Mouse (Mus musculus) lung, adult 18-20 months (tissue): Measurements from ENCODE around the gene Agbl4.

Experiments used
- DNase-seq, 2 experiments: peaks; one replicate each; pipeline ENCODE4 v3.0.0; 2022; ENCODE audit warnings: mixed read lengths in 2 of 2

Agbl4 gene

GRCm38 (mm10) chr4:111410731-111411130 lies 1013.3 kb downstream of the Agbl4 start:
- DNase-seq: no peak

DNA sequence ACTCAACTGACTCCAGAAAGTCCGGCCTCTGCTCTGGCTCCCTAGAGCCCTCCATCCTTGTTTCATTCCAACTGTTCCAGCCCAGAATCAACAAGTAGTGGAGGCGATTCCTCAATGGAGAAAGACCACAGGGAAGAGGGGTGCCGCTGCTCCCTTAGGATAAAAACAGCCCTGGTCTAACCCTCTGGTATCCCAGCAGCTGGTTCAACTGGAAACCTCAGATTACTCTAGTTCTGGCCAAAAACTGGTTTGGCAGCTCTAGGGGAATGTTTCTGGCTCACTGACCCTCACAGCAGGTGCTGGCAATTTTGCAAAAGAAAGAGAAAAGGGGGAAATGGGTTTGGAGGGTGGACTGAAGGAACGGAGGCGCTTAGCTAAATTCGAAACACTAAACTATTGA lies 1016.9 kb downstream of the Agbl4 start:
- peak in 1 of 2 experiments; percentile 3 for DNase-seq

GRCm38 (mm10) chr4:111414818-111415488 lies 1017.5 kb downstream of the Agbl4 start, which contains the start of gene Bend5:
Bend5 (plus strand) TSS chr4:111415006.
- peak; percentile 49 to 65 for DNase-seq

DNA sequence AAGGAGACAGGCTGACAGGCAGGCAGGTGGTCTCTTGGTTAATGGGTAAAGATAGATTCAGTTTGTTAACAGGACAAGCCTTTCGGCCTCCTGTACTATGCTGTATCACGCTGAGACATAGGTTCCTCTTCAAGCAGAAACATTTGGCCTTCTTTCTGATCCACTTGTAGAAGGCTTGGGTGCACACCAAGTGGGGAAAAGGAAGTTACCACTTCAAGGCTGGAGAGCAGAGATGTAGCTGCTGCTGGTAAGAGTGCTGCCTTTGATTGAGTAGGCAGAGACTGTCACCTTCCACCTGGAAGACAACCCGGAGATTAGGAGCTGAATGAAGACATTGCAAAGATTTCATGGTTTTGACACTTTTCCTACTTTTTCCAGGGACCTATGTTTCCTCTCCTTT lies 1018.7 kb downstream of the Agbl4 start:
- no peak for DNase-seq

GRCm38 (mm10) chr4:111416551-111416950 lies 1019.1 kb downstream of the Agbl4 start:
- no peak for DNase-seq

DNA sequence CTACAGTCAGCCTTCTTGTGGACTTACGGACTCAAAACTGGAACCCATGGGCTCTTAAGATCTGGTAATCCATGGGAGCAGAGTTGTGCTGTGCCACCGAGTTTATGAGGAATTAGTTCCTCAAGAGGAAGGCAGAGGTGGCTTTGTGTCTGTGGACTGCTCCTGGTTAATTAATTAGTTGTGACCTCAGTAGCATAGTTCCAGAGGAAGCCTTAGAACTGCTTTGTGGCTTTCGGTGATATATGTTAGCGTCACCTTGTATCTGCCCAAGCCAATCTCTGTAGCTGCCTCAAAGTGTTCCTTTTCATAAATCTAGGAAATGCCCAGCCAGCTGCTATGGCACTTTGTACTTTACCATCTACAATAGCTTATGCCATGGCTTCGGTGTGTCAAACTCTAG lies 1020.3 kb downstream of the Agbl4 start:
- no peak for DNase-seq

GRCm38 (mm10) chr4:111419476-111419875 lies 1022.0 kb downstream of the Agbl4 start:
- no peak for DNase-seq

DNA sequence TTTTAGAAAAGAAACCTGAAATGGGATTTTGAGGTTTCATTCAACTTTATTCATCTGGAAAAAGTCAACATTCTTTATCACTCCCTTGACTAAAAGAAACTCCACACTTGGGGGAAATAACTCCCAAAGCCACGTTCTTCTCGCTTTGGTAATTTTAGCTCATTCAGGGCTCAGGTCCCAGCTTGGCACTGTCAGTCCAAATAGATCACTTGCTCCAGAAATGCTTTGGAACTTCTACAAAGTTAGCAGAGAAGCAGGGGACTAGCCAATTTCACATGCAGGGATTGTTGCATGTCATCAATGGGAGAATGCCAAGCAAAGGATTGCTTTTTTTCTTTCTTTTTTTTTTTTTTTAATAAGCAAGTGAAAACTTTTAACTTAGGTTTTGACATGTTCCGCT lies 1022.6 kb downstream of the Agbl4 start:
- DNase-seq: no peak

- DNase-seq: no peak
Measured at GRCm38 (mm10) chr4:111420955-111421354, 1023.5 kb downstream of the Agbl4 start.

GRCm38 (mm10) chr4:111421785-111422184 lies 1024.3 kb downstream of the Agbl4 start:
- no peak for DNase-seq

GRCm38 (mm10) chr4:111424371-111424950 lies 1027.0 kb downstream of the Agbl4 start:
- DNase-seq: no peak

GRCm38 (mm10) chr4:111425170-111425569 lies 1027.7 kb downstream of the Agbl4 start:
- DNase-seq: no peak

- DNase-seq: peak in 1 of 2 experiments; percentile 11
Measured at GRCm38 (mm10) chr4:111431186-111431585, 1033.7 kb downstream of the Agbl4 start.

- DNase-seq: no peak
Measured at GRCm38 (mm10) chr4:111432013-111432412, 1034.6 kb downstream of the Agbl4 start.

DNA sequence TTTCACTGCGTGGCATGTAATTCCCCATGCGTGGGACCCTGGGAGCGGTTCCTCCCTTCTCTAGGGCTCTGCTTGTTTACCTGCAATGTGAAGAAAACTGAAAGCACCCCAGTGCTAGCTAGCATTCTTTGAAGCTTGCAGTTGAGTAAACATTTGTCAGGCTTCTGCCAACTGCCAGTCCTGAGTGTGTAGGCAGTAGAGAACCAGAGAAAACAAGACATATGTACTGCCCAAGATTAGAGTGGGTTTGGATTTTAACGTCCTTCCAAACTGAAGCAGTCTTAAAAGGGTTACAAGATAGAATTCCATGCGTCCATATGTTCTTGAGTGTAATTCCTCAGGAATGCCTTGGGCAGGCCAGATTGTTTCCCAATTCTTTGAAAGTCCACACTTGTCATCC lies 1035.0 kb downstream of the Agbl4 start:
- no peak for DNase-seq

- no peak for DNase-seq
Measured at GRCm38 (mm10) chr4:111441709-111442108, 1044.2 kb downstream of the Agbl4 start.

GRCm38 (mm10) chr4:111442435-111443238 lies 1045.2 kb downstream of the Agbl4 start:
- DNase-seq: peak; percentile 44 to 50

DNA sequence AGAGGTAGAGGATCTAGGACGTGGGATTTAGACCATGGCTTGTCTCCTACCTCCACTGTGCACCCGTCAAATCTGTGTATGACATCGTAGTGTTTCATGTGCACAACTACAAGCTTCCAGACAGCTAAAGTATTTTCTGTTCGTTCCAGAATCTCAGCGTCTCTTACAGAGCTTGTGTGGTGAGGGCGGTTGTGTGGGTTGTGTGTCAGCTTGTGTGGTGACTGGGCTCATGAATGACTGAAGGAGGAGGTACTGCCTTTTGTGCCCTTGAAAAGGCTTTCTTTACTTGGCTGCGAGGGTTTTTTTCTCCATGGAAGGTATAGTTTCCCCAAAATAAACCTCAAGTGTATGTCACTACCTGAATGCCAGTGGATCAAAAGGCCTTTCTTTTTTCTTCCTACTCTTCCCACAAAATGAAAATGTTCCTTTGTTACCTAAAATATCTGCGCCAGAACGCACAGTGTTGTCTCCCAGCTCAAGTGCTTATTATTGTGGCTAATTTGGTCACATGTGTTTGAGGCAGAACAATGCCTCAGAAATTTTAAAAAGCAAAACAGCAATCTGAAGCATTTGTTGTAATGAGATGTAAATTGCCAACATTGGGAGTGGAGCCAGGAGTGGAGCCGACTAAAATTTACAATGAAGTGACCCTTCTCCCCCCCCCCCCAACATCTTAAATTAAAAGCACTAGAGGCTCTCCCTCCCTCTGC lies 1046.6 kb downstream of the Agbl4 start:
- no peak for DNase-seq

- DNase-seq: no peak
Measured at GRCm38 (mm10) chr4:111444616-111445160, 1047.2 kb downstream of the Agbl4 start.

- no peak for DNase-seq
Measured at GRCm38 (mm10) chr4:111447918-111448317, 1050.5 kb downstream of the Agbl4 start.

DNA sequence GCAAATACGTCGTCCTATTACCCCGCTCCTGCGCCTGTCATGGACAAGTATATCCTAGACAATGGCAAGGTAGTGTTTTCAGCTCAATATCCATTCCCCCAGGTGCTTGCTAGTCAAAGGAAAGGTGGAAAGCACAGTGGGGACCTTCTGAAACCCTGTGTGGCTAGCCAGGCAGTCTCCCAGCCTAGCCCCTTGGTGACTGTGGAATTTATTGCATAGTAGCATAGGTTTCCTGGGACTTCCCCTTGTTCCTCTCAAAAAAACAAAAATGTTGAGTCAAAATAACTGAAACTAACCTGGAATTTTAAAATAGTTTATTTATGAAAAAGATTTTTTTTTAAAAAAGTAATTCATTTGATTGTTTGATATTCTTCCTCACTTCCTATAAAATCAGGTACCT lies 1051.1 kb downstream of the Agbl4 start:
- DNase-seq: no peak

DNA sequence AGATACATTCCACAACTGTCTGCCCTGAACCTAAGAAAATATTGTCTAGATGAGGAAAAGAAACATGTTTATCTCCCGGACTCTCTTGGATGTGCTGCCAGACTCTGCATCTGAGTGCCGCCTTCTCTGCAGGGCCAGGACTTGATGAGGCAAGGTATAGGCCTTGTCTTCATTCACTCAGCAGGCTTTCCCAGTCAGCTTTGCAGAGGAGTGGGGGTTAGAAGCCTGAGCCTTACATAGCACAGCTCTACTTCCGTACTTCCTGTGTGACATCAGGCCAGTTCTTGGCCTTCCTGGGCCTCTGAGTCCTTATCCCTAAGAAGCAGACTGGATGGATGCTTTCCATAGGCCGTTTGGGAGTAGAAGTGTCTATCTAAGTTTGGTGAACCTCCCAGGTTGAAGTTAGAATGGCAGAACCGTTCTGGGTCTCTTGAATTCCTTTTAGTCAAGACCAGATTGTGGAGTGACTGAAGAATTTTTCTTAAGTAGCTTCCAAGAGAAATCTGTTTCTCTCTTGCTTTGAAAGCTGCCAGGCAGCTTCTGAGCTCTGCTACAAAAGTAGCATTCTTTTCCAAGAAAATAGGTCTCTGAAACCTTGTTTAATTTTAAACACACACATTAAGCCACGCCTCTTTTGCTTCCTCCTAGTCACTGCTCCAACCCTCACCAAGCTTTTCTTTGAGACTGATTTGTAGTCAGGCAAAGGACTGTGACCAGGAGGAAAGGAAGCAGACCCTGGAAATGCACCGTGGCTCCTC lies 1052.2 kb downstream of the Agbl4 start:
- DNase-seq: no peak
